Mouse (Mus musculus) midbrain, postnatal 0 days (tissue): ENCODE results near the gene Stat5b. TPM values are rescaled to one million over a fixed set of nuclear protein-coding genes. Genes with fewer than 3 reads are reported as not detected.

Experiments used
- ATAC-seq: fragments of 200-750 bp; cut with Nextera tagmentation; 2 replicates; pipeline ENCODE4 v1.8.0; 2017; ENCODE audit warnings: moderate number of reproducible peaks, mild to moderate bottlenecking, moderate TSS enrichment, moderate library complexity; ENCODE audit not compliant: low FRiP score
- DNase-seq: peaks from one replicate; pipeline ENCODE4 v3.0.0-alpha.2; 2015; ENCODE audit warnings: low spot score
- H3K27ac ChIP-seq: fragments of 300-500 bp; sonication (generic); 2 replicates; pipeline ENCODE4 v1.5.1; 2014; ENCODE audit warnings: low read depth, mild to moderate bottlenecking, low read length, mixed read lengths
- H3K27me3 ChIP-seq: fragments of 300-500 bp; sonication (generic); 2 replicates; pipeline ENCODE4 v1.6.1; 2014; ENCODE audit warnings: low read length, control low read depth, mixed read lengths; ENCODE audit not compliant: insufficient read depth
- H3K36me3 ChIP-seq: fragments of 300-500 bp; sonication (generic); 2 replicates; pipeline ENCODE4 v1.6.1; 2014; ENCODE audit warnings: low read length, control low read depth, mixed read lengths; ENCODE audit not compliant: insufficient read depth
- H3K4me1 ChIP-seq: fragments of 300-500 bp; sonication (generic); 2 replicates; pipeline ENCODE4 v1.6.1; 2014; ENCODE audit warnings: mild to moderate bottlenecking, control low read depth, antibody characterized with exemption, low read length, mixed read lengths; ENCODE audit not compliant: insufficient read depth
- H3K4me2 ChIP-seq: fragments of 300-500 bp; sonication (generic); 2 replicates; pipeline ENCODE4 v1.6.1; 2014; ENCODE audit warnings: low read depth, mild to moderate bottlenecking, low read length, mixed read lengths; ENCODE audit not compliant: poor library complexity, severe bottlenecking
- H3K4me3 ChIP-seq: fragments of 300-500 bp; sonication (generic); 2 replicates; pipeline ENCODE4 v1.5.1; 2014; ENCODE audit warnings: low read depth, mild to moderate bottlenecking, low read length, moderate library complexity
- H3K9ac ChIP-seq: fragments of 300-500 bp; sonication (generic); replicated peaks from 2 replicates; pipeline ENCODE4 v1.6.1; 2014; ENCODE audit warnings: mild to moderate bottlenecking, low read length, moderate library complexity, mixed read lengths; ENCODE audit not compliant: poor library complexity, severe bottlenecking
- H3K9me3 ChIP-seq: fragments of 300-500 bp; sonication (generic); 2 replicates; pipeline ENCODE4 v1.6.1; 2016; ENCODE audit warnings: low read length, control low read depth
- CTCF ChIP-seq: IDR thresholded peaks from 2 replicates; pipeline ENCODE4 v1.5.1; 2016; ENCODE audit warnings: antibody characterized with exemption, mild to moderate bottlenecking
- WGBS: fragments of 180-500 bp; shearing (Covaris S2); extraction: QIAGEN DNeasy Blood & Tissue Kit; methylation state at CpG from one replicate; pipeline ENCODE4 v1.1.7; 2014; 5-methylcytosine and 5-hydroxymethylcytosine counted together
- polyA plus RNA-seq: library from polyadenylated mRNA; unstranded; fragments of >200 nt; fragmentation: Nextera tagmentation; extraction: Ambion mirVana; gene quantifications from 2 replicates; pipeline ENCODE4 v1.2.1, GENCODE M21; 2015
- total RNA-seq: library from RNA; depleted of rRNA; stranded (reverse); fragments of >200 nt; gene quantifications from 2 replicates; pipeline ENCODE4 v1.2.3, GENCODE M21; 2014

The Stat5b gene
- total and polyA plus RNA-seq, 2 experiments from 2014 or later = 15.7 to 22.5 TPM

GRCm38 (mm10) chr11:100758707-100759610 is 91.6 kb downstream of the Stat5b start:
- Histone ChIP-seq H3K4me3 (peak overlapping the region; percentile 65), H3K9me3 (no peaks in the 10 kb centered on the region), H3K27ac (peak overlapping the region; percentile 69), H3K4me1 (0 out of 2 replicates have a peak, but pooled peaks cover 7% of the 10 kb centered on the region), H3K4me2 (peak overlapping the region; percentile 73), H3K36me3 (peaks cover 21% of the 10 kb centered on the region), H3K27me3 (no peaks in the 10 kb centered on the region), H3K9ac (peak overlapping the region; percentile 74)
- TF ChIP-seq CTCF = no peak
- ATAC-seq (peak; percentile 63; the same call in 1 of the 2 replicates), DNase-seq (peak; percentile 18)
- under 1% methylated on average over 26 of the region's 35 CpGs for WGBS

- peaks cover 21% of the 10 kb centered on the region for H3K36me3 ChIP-seq
- H3K4me1 ChIP-seq = 0 out of 2 replicates have a peak, but pooled peaks cover 7% of the 10 kb centered on the region
- no peak overlapping the region for H3K9ac ChIP-seq
- ATAC-seq (no peak), DNase-seq (no peak)
- no peaks in the 10 kb centered on the region for H3K27me3 ChIP-seq
- H3K27ac ChIP-seq = no peak overlapping the region
- no peaks in the 10 kb centered on the region for H3K9me3 ChIP-seq
- peak overlapping the region; percentile 73; the same call in 1 of the 2 replicates for H3K4me2 ChIP-seq
- no peak for TF ChIP-seq CTCF
- peak overlapping the region; percentile 65; the same call in 1 of the 2 replicates for H3K4me3 ChIP-seq
- WGBS = 91% methylated on average over 12 of the region's 12 CpGs
These were observed 93.0 kb downstream of the Stat5b start for GRCm38 (mm10) chr11:100757566-100757965.

- ATAC-seq = no peak
- Histone ChIP-seq H3K27me3 (no peaks in the 10 kb centered on the region), H3K4me1 (0 out of 2 replicates have a peak, but pooled peaks cover 7% of the 10 kb centered on the region), H3K36me3 (peaks cover 21% of the 10 kb centered on the region), H3K9me3 (no peaks in the 10 kb centered on the region), H3K9ac (no peak overlapping the region), H3K4me2 (no peak overlapping the region), H3K4me3 (no peak overlapping the region), H3K27ac (no peak overlapping the region)
- 64% methylated on average over 6 of the region's 6 CpGs for WGBS
- TF ChIP-seq CTCF = no peak
- DNase-seq = no peak
These were observed 94.0 kb downstream of the Stat5b start for GRCm38 (mm10) chr11:100756476-100756875.

- DNase-seq (no peak), ATAC-seq (no peak)
- no peak for TF ChIP-seq CTCF
- 90% methylated on average over 3 of the region's 3 CpGs for WGBS
- H3K4me1 ChIP-seq = no peaks in the 10 kb centered on the region
- no peak overlapping the region for H3K4me2 ChIP-seq
- no peak overlapping the region for H3K4me3 ChIP-seq
- no peaks in the 10 kb centered on the region for H3K27me3 ChIP-seq
- H3K9ac ChIP-seq = no peak overlapping the region
- no peak overlapping the region for H3K27ac ChIP-seq
- H3K9me3 ChIP-seq = no peaks in the 10 kb centered on the region
- H3K36me3 ChIP-seq = peaks cover 27% of the 10 kb centered on the region
These were observed 95.8 kb downstream of the Stat5b start for GRCm38 (mm10) chr11:100754693-100755057.

- Histone ChIP-seq H3K27me3 (no peaks in the 10 kb centered on the region), H3K36me3 (peaks cover 32% of the 10 kb centered on the region), H3K9me3 (no peaks in the 10 kb centered on the region), H3K4me2 (no peak overlapping the region), H3K9ac (no peak overlapping the region), H3K27ac (no peak overlapping the region), H3K4me3 (no peak overlapping the region), H3K4me1 (no peaks in the 10 kb centered on the region)
- DNase-seq (no peak), ATAC-seq (no peak)
- no peak for TF ChIP-seq CTCF
- WGBS = 85% methylated on average over 11 of the region's 12 CpGs
These were observed 96.4 kb downstream of the Stat5b start for GRCm38 (mm10) chr11:100754021-100754692.

- H3K4me1 ChIP-seq = no peaks in the 10 kb centered on the region
- no peak overlapping the region for H3K27ac ChIP-seq
- DNase-seq = no peak
- 42% methylated on average over 10 of the region's 10 CpGs for WGBS
- peaks cover 37% of the 10 kb centered on the region for H3K36me3 ChIP-seq
- H3K27me3 ChIP-seq = no peaks in the 10 kb centered on the region
- no peak for ATAC-seq
- no peak for TF ChIP-seq CTCF
- H3K9me3 ChIP-seq = no peaks in the 10 kb centered on the region
- H3K4me2 ChIP-seq = no peak overlapping the region
- H3K9ac ChIP-seq = no peak overlapping the region
- H3K4me3 ChIP-seq = no peak overlapping the region
These were observed 98.2 kb downstream of the Stat5b start for GRCm38 (mm10) chr11:100752294-100752693.
